Mouse (Mus musculus) neural tube, embryonic 14.5 days (tissue): ENCODE results near the gene Qpct. TPM values are rescaled to one million over a fixed set of nuclear protein-coding genes. Genes with fewer than 3 reads are reported as not detected.

Experiments used
- ATAC-seq: fragments of 200-750 bp; cut with Nextera tagmentation; 2 replicates; pipeline ENCODE4 v1.8.0; 2017; ENCODE audit warnings: low read depth, mild to moderate bottlenecking, moderate TSS enrichment, moderate library complexity
- H3K27ac ChIP-seq: fragments of 300-500 bp; sonication (generic); 2 replicates; pipeline ENCODE4 v1.5.1; 2014; ENCODE audit warnings: low read depth, mild to moderate bottlenecking, control low read depth, low read length, moderate library complexity, mixed read lengths
- H3K27me3 ChIP-seq: fragments of 300-500 bp; sonication (generic); 2 replicates; pipeline ENCODE4 v1.6.1; 2014; ENCODE audit warnings: low read length; ENCODE audit not compliant: control insufficient read depth, insufficient read depth
- H3K36me3 ChIP-seq: fragments of 300-500 bp; sonication (generic); 2 replicates; pipeline ENCODE4 v1.6.1; 2014; ENCODE audit warnings: low read length, mixed read lengths; ENCODE audit not compliant: control insufficient read depth, insufficient read depth
- H3K4me1 ChIP-seq: fragments of 300-500 bp; sonication (generic); 2 replicates; pipeline ENCODE4 v1.6.1; 2014; ENCODE audit warnings: low read length; ENCODE audit not compliant: control insufficient read depth, insufficient read depth
- H3K4me2 ChIP-seq: fragments of 300-500 bp; sonication (generic); 2 replicates; pipeline ENCODE4 v1.6.1; 2014; ENCODE audit warnings: mild to moderate bottlenecking, low read depth, low read length, control low read depth
- H3K4me3 ChIP-seq: fragments of 300-500 bp; sonication (generic); 2 replicates; pipeline ENCODE4 v1.5.1; 2014; ENCODE audit warnings: low read depth, low read length, control low read depth, mixed read lengths
- H3K9ac ChIP-seq: fragments of 300-500 bp; sonication (generic); replicated peaks from 2 replicates; pipeline ENCODE4 v1.6.1; 2014; ENCODE audit warnings: low read depth, mild to moderate bottlenecking, control low read depth, low read length, mixed read lengths
- H3K9me3 ChIP-seq: fragments of 300-500 bp; sonication (generic); 2 replicates; pipeline ENCODE4 v1.6.1; 2016; ENCODE audit warnings: low read length; ENCODE audit not compliant: control insufficient read depth
- WGBS: fragments of 180-500 bp; shearing (Covaris S2); extraction: QIAGEN DNeasy Blood & Tissue Kit; methylation state at CpG from one replicate; pipeline ENCODE4 v1.1.7; 2014; 5-methylcytosine and 5-hydroxymethylcytosine counted together
- polyA plus RNA-seq: library from polyadenylated mRNA; unstranded; fragments of >200 nt; fragmentation: Nextera tagmentation; extraction: Ambion mirVana; gene quantifications from 2 replicates; pipeline ENCODE4 v1.2.1, GENCODE M21; 2014

The Qpct gene
- polyA plus RNA-seq = 19.6 and 26.2 TPM in 2 replicates

GRCm38 (mm10) chr17:79051606-79052005, at the start of gene Qpct:
TSS of gene Qpct (plus strand) at chr17:79051906.
- no peak for ATAC-seq
- 0 out of 2 replicates have a peak, but pooled peaks cover 5% of the 10 kb centered on the region for H3K27me3 ChIP-seq
- peak within 1 kb of the TSS; percentile 86 for H3K4me2 ChIP-seq
- H3K36me3 ChIP-seq = no peaks in the 10 kb centered on the region
- peak within 1 kb of the TSS; percentile 60 for H3K27ac ChIP-seq
- no peaks in the 10 kb centered on the region for H3K9me3 ChIP-seq
- no peaks in the 10 kb centered on the region for H3K4me1 ChIP-seq
- H3K9ac ChIP-seq = peak within 1 kb of the TSS; percentile 60
- 62% methylated on average over 4 of the region's 4 CpGs for WGBS
- H3K4me3 ChIP-seq = peak within 1 kb of the TSS; percentile 55

- Histone ChIP-seq H3K27ac (no peak overlapping the region), H3K4me1 (no peaks in the 10 kb centered on the region), H3K4me3 (no peak overlapping the region), H3K9ac (no peak overlapping the region), H3K9me3 (no peaks in the 10 kb centered on the region), H3K27me3 (no peaks in the 10 kb centered on the region), H3K36me3 (peaks cover 5% of the 10 kb centered on the region; the same call in 1 of the 2 replicates), H3K4me2 (no peak overlapping the region)
- ATAC-seq = no peak
- 96% methylated on average over 2 of the region's 2 CpGs for WGBS
Observed at GRCm38 (mm10) chr17:79013625-79014024, 38.1 kb upstream of the Qpct start.

GRCm38 (mm10) chr17:79014911-79015685, 36.6 kb upstream of the Qpct start:
- Histone ChIP-seq H3K4me3 (no peak overlapping the region), H3K36me3 (peaks cover 5% of the 10 kb centered on the region; the same call in 1 of the 2 replicates), H3K4me2 (no peak overlapping the region), H3K4me1 (no peaks in the 10 kb centered on the region), H3K27ac (no peak overlapping the region), H3K9me3 (no peaks in the 10 kb centered on the region), H3K9ac (no peak overlapping the region), H3K27me3 (no peaks in the 10 kb centered on the region)
- 92% methylated on average over 2 of the region's 2 CpGs for WGBS
- ATAC-seq = no peak

- Histone ChIP-seq H3K4me1 (no peaks in the 10 kb centered on the region), H3K9ac (no peak overlapping the region), H3K9me3 (no peaks in the 10 kb centered on the region), H3K27ac (no peak overlapping the region), H3K4me3 (no peak overlapping the region), H3K4me2 (no peak overlapping the region), H3K27me3 (no peaks in the 10 kb centered on the region), H3K36me3 (peaks cover 5% of the 10 kb centered on the region; the same call in 1 of the 2 replicates)
- WGBS = 86% methylated on average over 10 of the region's 10 CpGs
- no peak for ATAC-seq
Observed at GRCm38 (mm10) chr17:79015831-79016230, 35.9 kb upstream of the Qpct start.

- H3K36me3 ChIP-seq = no peaks in the 10 kb centered on the region
- H3K27ac ChIP-seq = no peak overlapping the region
- no peaks in the 10 kb centered on the region for H3K9me3 ChIP-seq
- H3K4me3 ChIP-seq = no peak overlapping the region
- no peak for ATAC-seq
- no peaks in the 10 kb centered on the region for H3K27me3 ChIP-seq
- no peaks in the 10 kb centered on the region for H3K4me1 ChIP-seq
- WGBS = 55% methylated on average over 9 of the region's 9 CpGs
- no peak overlapping the region for H3K4me2 ChIP-seq
- H3K9ac ChIP-seq = 0 out of 2 replicates have a peak overlapping the region, but pooled peaks have one; percentile 11
Observed at GRCm38 (mm10) chr17:79018422-79018821, 33.3 kb upstream of the Qpct start.

- Histone ChIP-seq H3K27ac (peak overlapping the region; percentile 60; the same call in 1 of the 2 replicates), H3K27me3 (no peaks in the 10 kb centered on the region), H3K9me3 (no peaks in the 10 kb centered on the region), H3K4me1 (no peaks in the 10 kb centered on the region), H3K9ac (peak overlapping the region; percentile 68), H3K36me3 (no peaks in the 10 kb centered on the region), H3K4me3 (peak overlapping the region; percentile 82), H3K4me2 (peak overlapping the region; percentile 75)
- ATAC-seq = no peak
- WGBS = under 1% methylated on average over 18 of the region's 18 CpGs
Observed at GRCm38 (mm10) chr17:79019726-79020207, 31.9 kb upstream of the Qpct start.

GRCm38 (mm10) chr17:79020208-79020983, 31.3 kb upstream of the Qpct start, which contains the start of gene Prkd3:
TSS of gene Prkd3 (minus strand) at chr17:79020816.
- no peaks in the 10 kb centered on the region for H3K9me3 ChIP-seq
- no peaks in the 10 kb centered on the region for H3K4me1 ChIP-seq
- H3K27ac ChIP-seq = peak within 1 kb of the TSS; percentile 60
- H3K9ac ChIP-seq = peak within 1 kb of the TSS; percentile 68
- H3K27me3 ChIP-seq = no peaks in the 10 kb centered on the region
- peak within 1 kb of the TSS; percentile 75 for H3K4me2 ChIP-seq
- under 1% methylated on average over 81 of the region's 113 CpGs for WGBS
- H3K36me3 ChIP-seq = no peaks in the 10 kb centered on the region
- peak within 1 kb of the TSS; percentile 82 for H3K4me3 ChIP-seq
- peak; percentile 93 for ATAC-seq

GRCm38 (mm10) chr17:79020984-79021335, 30.7 kb upstream of the Qpct start:
- Histone ChIP-seq H3K36me3 (no peaks in the 10 kb centered on the region), H3K4me3 (peak overlapping the region; percentile 82), H3K27ac (no peak overlapping the region), H3K9ac (peak overlapping the region; percentile 68), H3K4me2 (peak overlapping the region; percentile 75), H3K4me1 (no peaks in the 10 kb centered on the region), H3K27me3 (no peaks in the 10 kb centered on the region), H3K9me3 (no peaks in the 10 kb centered on the region)
- ATAC-seq = peak; percentile 55
- under 1% methylated on average over 24 of the region's 24 CpGs for WGBS
